Mouse (Mus musculus) E14TG2a.4 (cell line): ENCODE results near the gene Slitrk3.
A peak's percentile ranks its signal among the peaks of the same experiment; 100 is the strongest.

Experiments used
- H3K27me3 ChIP-seq: 2 replicates; pipeline ENCODE4 v1.6.1; 2014; ENCODE audit warnings: low read length, control low read depth; ENCODE audit not compliant: insufficient read depth
- H3K36me3 ChIP-seq: 2 replicates; pipeline ENCODE4 v1.6.1; 2014; ENCODE audit warnings: low read length, control low read depth; ENCODE audit not compliant: insufficient read depth
- H3K4me1 ChIP-seq: replicated peaks from 2 replicates; pipeline ENCODE4 v1.6.1; 2014; ENCODE audit warnings: low read depth, low read length, control low read depth
- H3K4me3 ChIP-seq: replicated peaks from 2 replicates; pipeline ENCODE4 v1.5.1; 2014; ENCODE audit warnings: mild to moderate bottlenecking, low read length
- H3K9me3 ChIP-seq: 2 replicates; pipeline ENCODE4 v1.6.1; 2014; ENCODE audit warnings: low read length, control low read depth
- CTCF ChIP-seq: conservative IDR thresholded peaks from 2 replicates; pipeline ENCODE4 v1.5.1; 2014; ENCODE audit warnings: low read length
- NANOG ChIP-seq: IDR thresholded peaks from 2 replicates; pipeline ENCODE4 v1.6.1; 2014; ENCODE audit warnings: borderline replicate concordance, low read length, mixed read lengths
- POU5F1 ChIP-seq: IDR thresholded peaks from 2 replicates; pipeline ENCODE4 v1.6.1; 2014; ENCODE audit warnings: low read length, borderline replicate concordance

Gene Slitrk3

GRCm38 (mm10) chr3:73053451-73053931 is 4.1 kb downstream of the Slitrk3 start:
- no peak for TF ChIP-seq NANOG
- no peak for TF ChIP-seq POU5F1
- no peaks in the 10 kb centered on the region; the same call in 1 of the 2 replicates for H3K9me3 ChIP-seq
- peak overlapping the region; percentile 23; the same call in 1 of the 2 replicates for H3K4me3 ChIP-seq
- H3K4me1 ChIP-seq: peaks cover 15% of the 10 kb centered on the region
- peaks cover 75% of the 10 kb centered on the region for H3K27me3 ChIP-seq
- no peaks in the 10 kb centered on the region for H3K36me3 ChIP-seq

DNA sequence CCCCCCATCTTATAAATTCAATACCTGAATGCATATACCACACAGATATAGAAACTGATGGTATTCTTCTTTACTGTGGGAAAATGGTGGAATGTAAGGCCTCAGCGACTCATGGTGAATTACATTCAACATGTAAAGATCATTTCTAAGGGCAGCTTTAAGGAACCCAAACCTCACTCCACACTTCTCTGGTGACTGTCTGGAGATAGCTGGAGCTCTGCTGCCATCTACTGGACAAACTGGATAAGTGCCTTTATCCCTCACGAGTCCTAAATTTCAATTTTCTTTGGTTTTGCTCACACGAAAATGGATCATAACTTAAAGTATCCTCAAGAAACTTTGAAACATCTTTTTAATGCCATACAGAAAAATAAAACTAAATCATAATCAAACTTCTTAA is 11.4 kb downstream of the Slitrk3 start:
- H3K36me3 ChIP-seq: no peaks in the 10 kb centered on the region
- H3K4me1 ChIP-seq: no peaks in the 10 kb centered on the region
- TF ChIP-seq POU5F1: no peak
- no peak for TF ChIP-seq NANOG
- peak; percentile 77 for TF ChIP-seq CTCF
- H3K27me3 ChIP-seq: peaks cover 23% of the 10 kb centered on the region
- H3K9me3 ChIP-seq: no peaks in the 10 kb centered on the region; the same call in 1 of the 2 replicates
- H3K4me3 ChIP-seq: no peak overlapping the region

- Histone ChIP-seq H3K4me1 (no peaks in the 10 kb centered on the region), H3K4me3 (no peak overlapping the region), H3K36me3 (no peaks in the 10 kb centered on the region), H3K27me3 (no peaks in the 10 kb centered on the region), H3K9me3 (no peaks in the 10 kb centered on the region)
- no peak for TF ChIP-seq POU5F1
Observed at GRCm38 (mm10) chr3:73042256-73042655, 15.3 kb downstream of the Slitrk3 start.

DNA sequence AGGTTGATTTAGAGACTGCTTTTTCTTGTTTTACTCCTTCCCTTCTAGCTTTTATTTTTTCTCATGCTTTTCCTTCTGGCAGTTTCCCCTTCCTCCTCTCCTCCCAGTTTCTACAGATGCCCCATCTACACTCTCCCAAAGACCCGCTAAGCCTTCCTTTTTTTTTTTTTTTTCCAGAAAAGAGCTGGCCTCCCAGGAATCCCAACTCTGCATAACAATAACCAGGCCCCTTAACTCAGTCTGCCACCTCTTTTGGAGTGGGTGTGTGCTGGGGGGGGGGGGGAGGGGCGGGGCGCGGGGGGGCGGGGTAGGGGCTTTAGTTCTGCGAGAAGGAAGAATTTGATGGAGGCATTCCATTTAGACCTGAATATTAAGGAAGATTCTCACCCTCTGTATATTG is 51.6 kb downstream of the Slitrk3 start:
- Histone ChIP-seq H3K4me1 (peaks cover 8% of the 10 kb centered on the region; the same call in 1 of the 2 replicates), H3K27me3 (no peaks in the 10 kb centered on the region), H3K9me3 (no peaks in the 10 kb centered on the region; the same call in 1 of the 2 replicates), H3K4me3 (no peak overlapping the region), H3K36me3 (no peaks in the 10 kb centered on the region)
- TF ChIP-seq NANOG: no peak
- peak; percentile 58; the same call in 1 of the 2 replicates for TF ChIP-seq POU5F1

DNA sequence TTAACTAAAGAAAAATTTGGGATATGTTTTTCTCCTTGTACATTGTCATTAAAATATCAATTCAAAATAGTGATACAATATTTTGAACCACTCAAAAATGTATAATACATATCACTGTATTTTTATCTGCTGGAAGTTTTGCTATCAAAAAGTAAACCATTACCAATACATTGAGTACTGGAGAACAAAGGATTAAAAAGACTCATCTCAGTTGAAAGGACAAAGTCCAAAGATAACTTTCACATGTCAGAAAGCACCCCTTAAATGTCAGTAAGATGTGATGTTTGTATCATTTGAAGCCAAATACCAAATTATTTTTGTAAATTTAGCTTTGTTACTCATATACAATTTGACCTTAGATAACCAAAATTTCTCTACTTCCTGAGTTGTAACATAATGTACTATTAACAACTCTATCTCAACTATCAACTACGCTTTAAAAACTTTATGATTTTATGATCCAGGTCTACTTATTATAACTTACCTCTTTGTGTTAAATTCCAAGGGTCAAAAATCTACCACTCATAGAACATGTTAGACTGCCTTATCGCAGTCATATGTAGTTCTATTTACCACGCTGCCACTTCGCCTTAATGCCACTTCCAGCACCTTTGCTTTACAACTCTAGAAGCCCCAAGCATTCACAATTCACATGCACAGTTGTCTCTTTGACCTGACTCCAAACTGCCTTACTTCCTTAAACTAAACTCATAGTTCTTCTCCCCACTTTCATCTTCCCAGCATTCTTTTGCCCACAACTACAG is 54.5 kb downstream of the Slitrk3 start:
- TF ChIP-seq NANOG: no peak
- Histone ChIP-seq H3K4me1 (peaks cover 8% of the 10 kb centered on the region; the same call in 1 of the 2 replicates), H3K4me3 (no peak overlapping the region)

DNA sequence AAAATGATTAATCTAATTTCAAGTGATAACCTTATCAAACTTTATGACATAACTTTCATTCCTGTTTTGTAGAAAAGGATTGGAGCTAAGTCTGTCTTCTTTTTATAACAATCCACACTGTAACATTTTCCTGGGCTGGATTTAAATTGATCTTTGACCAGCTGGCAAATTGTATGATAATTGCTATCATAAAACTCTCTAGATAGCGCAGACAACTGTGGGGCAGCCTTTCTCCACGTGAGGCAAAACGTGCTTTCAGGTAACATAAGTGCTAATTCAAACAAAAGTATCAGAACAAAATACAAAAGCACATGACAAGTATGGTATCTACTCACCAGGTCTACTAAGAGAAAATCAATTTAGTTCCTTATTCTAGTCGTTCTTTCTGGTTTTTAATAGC is 60.1 kb downstream of the Slitrk3 start:
- H3K36me3 ChIP-seq: no peaks in the 10 kb centered on the region
- H3K9me3 ChIP-seq: no peaks in the 10 kb centered on the region
- TF ChIP-seq CTCF (no peak), POU5F1 (no peak), NANOG (no peak)
- no peaks in the 10 kb centered on the region for H3K4me1 ChIP-seq
- no peak overlapping the region for H3K4me3 ChIP-seq
- no peaks in the 10 kb centered on the region for H3K27me3 ChIP-seq

More for the DNA sequence above, 54.5 kb downstream of the Slitrk3 start:
- H3K27me3 ChIP-seq: no peaks in the 10 kb centered on the region
- no peaks in the 10 kb centered on the region for H3K36me3 ChIP-seq
- no peaks in the 10 kb centered on the region for H3K9me3 ChIP-seq
